Mouse (Mus musculus): ENCODE measurements around the gene Tmem114.

The Tmem114 gene

GRCm38 (mm10) chr16:8424971-8425330 is at the start of gene Tmem114:
TSS of gene Tmem114 (minus strand) at chr16:8425136.
- no peak for DNase-seq (ENCODE audit: low read depth, low spot score)

DNA sequence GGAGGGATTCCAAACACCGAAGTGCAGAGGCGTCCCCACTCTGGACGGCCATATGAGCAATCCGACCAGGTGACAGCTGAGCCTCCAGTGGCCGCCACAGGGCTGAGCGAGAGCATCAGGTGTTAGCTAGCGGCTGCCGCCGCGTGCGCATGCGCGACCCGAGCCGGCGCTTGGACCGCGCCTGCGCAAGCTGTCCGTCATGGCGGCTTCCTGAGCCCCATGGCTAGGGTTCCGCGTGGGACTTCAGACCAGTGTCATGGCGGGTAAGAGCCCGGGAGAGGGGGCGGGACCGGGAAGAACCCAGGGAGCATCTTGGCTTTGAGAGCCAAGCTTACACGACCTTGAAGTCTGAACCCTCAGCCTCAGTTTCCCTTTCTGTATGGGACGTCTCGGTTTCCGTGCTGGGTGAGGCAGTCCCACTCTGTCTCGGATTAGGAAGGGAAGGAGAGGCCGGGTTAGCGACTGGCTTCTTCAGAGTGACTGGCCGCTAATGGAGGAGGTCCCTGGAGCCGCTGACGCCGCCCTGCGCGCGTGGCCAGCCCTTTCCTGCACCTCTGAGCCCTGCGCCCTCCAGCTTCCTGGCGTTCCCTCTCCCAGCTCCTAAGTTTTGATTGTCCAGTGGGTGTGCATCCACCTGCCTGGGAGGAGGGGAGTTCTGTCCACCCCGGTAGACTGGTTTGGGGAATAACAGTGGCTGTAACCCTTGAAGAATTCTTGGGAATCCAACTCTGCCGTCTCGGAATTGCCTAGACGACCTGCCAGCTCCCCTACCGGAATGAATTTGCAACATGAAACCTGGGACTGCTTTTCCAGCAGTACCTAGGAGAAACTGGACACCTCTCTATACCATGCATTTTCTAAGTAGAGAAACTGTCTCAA is 45.9 kb upstream of the Tmem114 start, which contains the start of gene Mettl22:
Gene Mettl22 (plus strand): TSS at position 186 of the 879 bp plus-strand sequence.
- peak; percentile 93 for DNase-seq (ENCODE audit: low read depth, low spot score)

DNA sequence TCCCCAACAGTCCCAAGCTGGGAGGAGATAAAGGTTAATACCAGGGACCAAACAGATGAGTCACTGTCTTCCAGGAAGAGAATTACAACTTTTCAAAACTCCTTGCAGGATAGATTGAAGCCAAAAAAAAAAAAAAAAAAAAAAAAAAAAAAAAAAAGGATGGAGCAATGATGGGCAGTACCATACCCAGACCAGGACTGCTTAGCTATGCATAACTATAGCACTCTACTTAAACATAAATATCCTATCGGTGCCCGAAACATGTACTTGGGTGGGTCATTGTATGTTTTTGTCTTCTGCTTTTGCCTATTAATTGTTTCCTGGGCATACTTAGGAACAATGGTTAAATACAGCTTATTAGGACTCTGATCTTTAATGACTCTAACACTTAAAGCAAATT is 45.2 kb upstream of the Tmem114 start:
- peak; percentile 8 for DNase-seq (ENCODE audit: low read depth, low spot score)

GRCm38 (mm10) chr16:8459098-8459497 is 34.2 kb upstream of the Tmem114 start:
- peak; percentile 78 for DNase-seq (ENCODE audit: low read depth, low spot score)

DNA sequence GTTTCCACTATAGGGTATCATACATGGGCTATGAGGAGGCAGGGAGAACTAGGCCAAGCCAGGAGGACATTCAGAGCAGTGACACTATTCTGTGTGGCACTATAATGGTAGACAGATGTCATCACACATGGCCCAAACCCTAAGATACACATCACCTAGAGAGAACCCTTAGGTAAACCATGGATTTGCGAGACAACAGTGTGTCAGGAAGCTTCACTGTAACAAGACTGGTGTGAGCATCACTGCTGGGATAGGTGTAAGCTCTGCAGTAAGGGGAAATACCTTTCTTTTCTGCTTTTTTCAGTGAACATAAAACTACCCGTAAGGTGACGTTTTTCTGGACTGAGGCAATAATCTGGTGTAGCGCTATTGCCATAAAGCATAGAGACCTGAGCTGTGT is 33.5 kb upstream of the Tmem114 start:
- no peak for DNase-seq (ENCODE audit: low read depth, low spot score)

- no peak for DNase-seq (ENCODE audit: low read depth, low spot score)
These were observed 30.3 kb upstream of the Tmem114 start for GRCm38 (mm10) chr16:8455221-8455620.

DNA sequence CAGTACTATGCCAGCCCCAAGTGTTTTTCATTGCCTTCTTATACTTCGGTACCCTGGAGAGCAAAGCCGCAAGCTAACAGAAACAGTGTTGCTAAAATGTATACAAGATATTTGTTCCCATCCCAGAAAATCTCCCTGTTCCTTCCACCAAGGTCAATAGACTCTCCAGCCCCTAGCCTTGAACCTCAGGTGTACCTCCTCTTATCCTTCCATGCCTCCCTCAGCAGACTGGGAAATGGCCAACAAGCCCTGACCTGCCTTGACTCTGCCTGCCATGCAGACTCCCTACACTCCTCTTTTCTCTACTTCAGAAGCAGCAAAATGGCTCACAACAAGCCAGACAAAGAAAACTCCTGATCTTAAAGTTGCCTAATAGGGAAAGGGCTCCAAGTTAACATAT is 28.4 kb upstream of the Tmem114 start:
- no peak for DNase-seq (ENCODE audit: low read depth, low spot score)

DNA sequence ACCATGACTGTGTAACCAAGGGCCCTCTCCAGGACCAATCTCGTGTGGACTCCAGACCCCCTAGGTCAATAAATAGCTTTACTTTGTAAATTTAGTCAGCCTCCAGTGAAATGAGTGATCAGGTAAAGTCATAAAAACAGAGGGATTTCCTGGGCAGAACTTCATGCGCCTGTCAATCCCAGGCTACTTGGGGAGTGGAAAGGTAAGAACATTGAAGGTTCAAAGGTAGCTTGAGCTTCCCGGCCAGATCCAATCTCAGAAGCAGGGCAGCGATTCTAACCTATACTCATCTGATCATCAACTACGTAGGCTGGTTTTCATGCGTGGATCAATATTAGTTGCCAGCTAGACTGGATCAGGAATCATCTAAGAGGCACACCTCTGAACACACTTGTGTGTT is 21.3 kb upstream of the Tmem114 start:
- DNase-seq (ENCODE audit: low read depth, low spot score) = no peak

DNA sequence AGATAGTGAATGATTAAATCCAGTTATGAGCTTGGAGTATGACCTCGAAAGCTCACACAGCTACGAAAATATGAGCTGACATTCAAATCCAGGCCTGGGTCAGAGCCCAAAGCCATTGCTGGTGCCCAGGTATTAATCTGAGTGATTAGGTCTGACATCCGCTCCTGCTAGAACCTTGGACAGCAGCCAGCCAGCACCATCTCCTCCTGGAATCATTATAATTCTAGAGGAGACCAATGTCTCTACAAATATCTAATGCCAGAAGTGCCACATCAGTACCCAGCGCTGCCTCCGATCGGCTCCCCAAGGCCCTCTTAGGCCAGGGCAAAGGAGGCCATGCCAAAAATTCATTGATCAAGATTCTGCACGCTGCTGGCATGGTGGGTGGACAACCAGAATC is 20.0 kb upstream of the Tmem114 start:
- no peak for DNase-seq (ENCODE audit: low read depth, low spot score)

- no peak for DNase-seq (ENCODE audit: low read depth, low spot score)
These were observed 7.7 kb upstream of the Tmem114 start for GRCm38 (mm10) chr16:8432616-8433015.

DNA sequence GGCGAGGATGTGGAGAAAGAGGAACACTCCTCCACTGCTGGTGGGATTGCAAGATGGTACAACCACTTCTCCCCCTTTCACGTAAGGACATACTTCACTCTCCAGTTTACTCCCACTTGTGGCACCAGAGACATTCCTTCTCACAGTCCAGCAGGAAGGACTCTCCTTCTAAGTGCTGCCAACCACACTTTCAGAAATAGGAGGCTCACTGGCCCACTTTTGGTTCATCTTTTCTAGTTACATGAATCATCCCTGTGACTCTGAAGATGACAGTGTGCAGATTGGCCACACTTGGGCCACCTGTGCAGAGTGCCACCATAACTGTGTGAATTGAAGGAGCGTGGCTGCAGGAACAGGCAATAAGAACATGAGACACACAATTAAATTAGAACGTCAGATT is 4.6 kb upstream of the Tmem114 start:
- no peak for DNase-seq (ENCODE audit: low read depth, low spot score)

DNA sequence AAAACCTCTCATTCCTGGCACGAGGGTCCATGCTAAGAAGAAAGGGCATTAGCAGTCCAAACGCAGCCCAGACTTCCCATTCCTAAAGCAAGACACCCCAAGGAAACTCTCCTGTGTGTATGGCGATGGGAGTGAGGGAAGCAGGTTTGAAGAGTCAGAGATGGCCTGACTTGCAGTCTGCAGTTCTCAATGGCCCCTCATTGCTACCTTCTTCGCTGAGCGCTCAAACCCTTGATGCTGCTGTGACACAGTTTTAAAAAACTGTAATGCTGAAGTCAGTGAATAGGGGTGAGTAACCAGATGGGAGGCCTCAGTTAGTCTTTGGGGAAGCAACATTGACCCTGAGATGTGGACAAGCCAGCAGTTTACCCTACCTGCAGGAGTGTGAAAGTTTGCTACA is 800 bp upstream of the Tmem114 start:
- no peak for DNase-seq (ENCODE audit: low read depth, low spot score)

- DNase-seq (ENCODE audit: low read depth, low spot score) = no peak
These were observed 570 bp downstream of the Tmem114 start for GRCm38 (mm10) chr16:8424161-8424970.

DNA sequence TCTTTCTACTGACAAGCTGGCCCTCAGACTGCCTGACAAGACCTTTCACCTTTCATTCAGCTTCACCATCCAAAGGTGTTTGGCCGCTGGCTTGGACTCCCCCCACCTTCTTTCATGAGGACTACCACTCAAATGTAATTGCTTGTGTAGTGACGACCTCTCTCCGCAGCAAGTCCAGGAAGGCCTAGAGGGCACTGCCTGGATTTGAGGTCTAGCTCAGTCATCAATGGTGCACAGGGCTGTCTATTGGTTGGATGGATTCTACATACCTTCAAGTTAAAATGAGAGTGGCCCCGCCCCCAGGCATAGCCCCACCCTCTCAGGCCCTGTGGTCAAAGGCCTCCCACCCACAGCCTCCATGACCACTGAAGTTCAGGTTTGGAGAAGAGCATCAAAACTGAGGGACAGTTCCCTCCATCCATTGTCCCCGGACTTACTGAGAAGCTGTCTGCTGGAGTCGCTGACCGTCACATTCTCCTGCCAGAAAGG is 1.3 kb downstream of the Tmem114 start:
- DNase-seq (ENCODE audit: low read depth, low spot score) = no peak

DNA sequence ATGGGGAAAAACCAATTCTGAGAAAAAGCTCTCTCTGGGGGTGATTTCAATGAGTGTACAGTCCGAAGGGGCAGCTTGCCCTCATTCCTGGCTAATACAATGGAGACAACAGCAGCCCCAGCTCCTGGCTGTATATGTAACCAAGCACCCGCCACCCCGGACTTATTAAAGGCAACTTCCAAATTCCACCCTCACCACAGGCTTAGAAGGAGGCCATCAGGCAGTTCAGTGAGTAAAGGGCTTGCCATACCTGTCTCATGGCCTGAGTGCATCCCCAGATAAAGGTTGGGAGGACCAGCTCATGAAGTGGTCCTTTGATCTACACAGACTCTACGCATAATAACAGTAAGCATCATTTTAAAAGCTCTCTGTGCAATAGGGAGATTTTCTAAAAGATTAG is 4.1 kb downstream of the Tmem114 start:
- DNase-seq (ENCODE audit: low read depth, low spot score) = no peak

DNA sequence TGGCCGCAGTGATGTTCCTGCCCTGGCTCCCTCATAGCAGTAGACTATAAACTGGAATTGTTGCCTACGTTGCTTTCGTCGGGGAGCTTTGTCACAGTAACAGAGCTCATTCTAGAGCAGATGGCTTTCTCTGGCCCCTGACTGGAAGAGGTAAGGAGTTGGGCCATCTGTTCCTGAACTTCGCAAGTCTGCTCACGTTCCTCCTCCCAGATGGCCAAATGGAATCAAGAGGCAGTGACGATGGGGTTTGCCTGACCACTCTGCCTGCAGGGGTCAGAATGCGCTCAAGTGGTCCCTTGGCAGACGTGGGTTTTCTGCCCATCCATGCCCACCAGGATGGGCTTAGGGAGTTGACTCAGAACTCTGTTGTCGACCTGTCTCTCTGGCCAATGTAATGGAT is 4.6 kb downstream of the Tmem114 start:
- DNase-seq (ENCODE audit: low read depth, low spot score) = no peak

- no peak for DNase-seq (ENCODE audit: low read depth, low spot score)
These were observed 5.3 kb downstream of the Tmem114 start for GRCm38 (mm10) chr16:8419666-8420065.

DNA sequence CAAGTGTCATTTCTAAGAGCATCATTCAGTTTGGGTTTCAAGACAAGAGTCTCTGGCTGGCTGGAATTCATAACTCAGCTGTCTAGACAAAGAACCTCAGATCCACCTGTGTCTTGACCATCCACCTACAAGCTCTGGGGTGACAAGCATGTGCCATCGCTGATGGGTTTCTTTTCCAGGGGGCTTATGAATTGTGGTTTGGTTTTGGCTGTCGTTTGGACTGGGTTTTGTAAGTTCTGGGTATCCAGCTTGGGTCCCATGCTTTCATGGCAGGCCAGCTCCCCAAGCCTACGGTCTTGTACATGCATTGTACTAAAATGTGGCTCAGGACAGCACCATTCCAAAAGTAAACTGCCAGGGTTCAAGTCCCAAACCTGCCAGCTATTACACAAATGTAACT is 6.8 kb downstream of the Tmem114 start:
- no peak for DNase-seq (ENCODE audit: low read depth, low spot score)

GRCm38 (mm10) chr16:8417011-8417720 is 7.8 kb downstream of the Tmem114 start:
- no peak for DNase-seq (ENCODE audit: low read depth, low spot score)

DNA sequence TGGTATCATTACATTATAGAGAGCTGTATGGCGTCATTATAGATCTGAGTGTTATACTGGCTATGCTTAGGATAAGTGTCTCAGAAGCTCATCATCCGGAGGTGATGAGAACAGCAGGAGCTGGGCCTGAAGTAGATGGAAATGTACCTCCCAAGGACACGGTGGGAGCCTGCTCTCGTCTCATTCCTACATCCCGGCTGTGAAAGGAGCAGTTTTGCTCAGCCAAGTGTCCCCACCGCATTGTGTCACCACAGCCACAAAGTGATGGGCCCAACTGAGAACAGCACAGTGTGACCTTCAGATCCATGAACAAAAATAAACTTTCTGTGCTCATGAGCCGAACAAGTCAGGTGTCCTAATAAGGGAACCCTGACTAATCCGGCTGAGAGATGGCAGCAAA is 8.9 kb downstream of the Tmem114 start:
- no peak for DNase-seq (ENCODE audit: low read depth, low spot score)

- DNase-seq (ENCODE audit: low read depth, low spot score) = no peak
These were observed 11.5 kb downstream of the Tmem114 start for GRCm38 (mm10) chr16:8413441-8413840.

GRCm38 (mm10) chr16:8412213-8412612 is 12.7 kb downstream of the Tmem114 start:
- DNase-seq (ENCODE audit: low read depth, low spot score) = peak; percentile 83

All from 3T3-L1 (cell line).